8 mouse cellular contexts compared by ENCODE assay signal in genomic region chr11:20915182-20915602, GRCm38 (mm10).
A peak's percentile ranks its signal among the peaks of the same experiment; 100 is the strongest.
DNase-seq lines count a peak whose midpoint lies in the region; ATAC-seq and TF ChIP-seq lines count a peak whose summit lies in the region.

No protein-coding gene starts in this region.

- no peak overlapping the region for H3K9ac ChIP-seq in forebrain, embryonic 13.5 days
- H3K9ac ChIP-seq in heart, postnatal 0 days (replicated peaks; ENCODE audit: low read depth, low read length), result no peak overlapping the region
- H3K9ac ChIP-seq in kidney, postnatal 0 days (ENCODE audit: low read depth, low read length), result 0 out of 2 replicates have a peak overlapping the region, but pooled peaks have one; percentile 14
- H3K9ac ChIP-seq in limb, embryonic 14.5 days (ENCODE audit: low read depth, low read length, severe bottlenecking), result no peak overlapping the region
- H3K9ac ChIP-seq in midbrain, embryonic 15.5 days, result no peak overlapping the region; the same call in 1 of the 2 replicates
- no peak overlapping the region for H3K9ac ChIP-seq in stomach, postnatal 0 days (ENCODE audit: low read length)

- no peaks in the 10 kb centered on the region for H3K9me3 ChIP-seq in forebrain, embryonic 13.5 days (replicated peaks)
- no peaks in the 10 kb centered on the region for H3K9me3 ChIP-seq in heart, postnatal 0 days (replicated peaks; ENCODE audit: control insufficient read depth, low read length)
- H3K9me3 ChIP-seq in kidney, postnatal 0 days (replicated peaks; ENCODE audit: low read length), result no peaks in the 10 kb centered on the region
- H3K9me3 ChIP-seq in limb, embryonic 14.5 days (ENCODE audit: control insufficient read depth, low read length), result no peaks in the 10 kb centered on the region
- H3K9me3 ChIP-seq in midbrain, embryonic 15.5 days, result no peaks in the 10 kb centered on the region
- no peaks in the 10 kb centered on the region for H3K9me3 ChIP-seq in stomach, postnatal 0 days (ENCODE audit: control insufficient read depth, low read length)

- H3K4me3 ChIP-seq in thymus, adult 2 months (ENCODE audit: control insufficient read depth, insufficient read depth, low read length), result no peak overlapping the region
- H3K4me3 ChIP-seq in forebrain, embryonic 13.5 days, result no peak overlapping the region
- no peak overlapping the region for H3K4me3 ChIP-seq in heart, postnatal 0 days (ENCODE audit: low read depth, low read length)
- no peak overlapping the region for H3K4me3 ChIP-seq in kidney, postnatal 0 days (replicated peaks; ENCODE audit: low read depth, low read length)
- H3K4me3 ChIP-seq in limb, embryonic 14.5 days (replicated peaks; ENCODE audit: low read length), result no peak overlapping the region
- H3K4me3 ChIP-seq in midbrain, embryonic 15.5 days, result no peak overlapping the region
- H3K4me3 ChIP-seq in stomach, postnatal 0 days (ENCODE audit: low read depth, low read length), result no peak overlapping the region

- no peaks in the 10 kb centered on the region for H3K36me3 ChIP-seq in thymus, adult 2 months (ENCODE audit: control insufficient read depth, insufficient read depth, low read length)
- no peaks in the 10 kb centered on the region for H3K36me3 ChIP-seq in forebrain, embryonic 13.5 days (ENCODE audit: poor library complexity, severe bottlenecking)
- no peaks in the 10 kb centered on the region for H3K36me3 ChIP-seq in heart, postnatal 0 days (replicated peaks; ENCODE audit: control insufficient read depth, insufficient read depth, low read length)
- H3K36me3 ChIP-seq in kidney, postnatal 0 days (ENCODE audit: insufficient read depth, low read length), result no peaks in the 10 kb centered on the region
- no peaks in the 10 kb centered on the region for H3K36me3 ChIP-seq in limb, embryonic 14.5 days (ENCODE audit: control insufficient read depth, insufficient read depth, low read length)
- H3K36me3 ChIP-seq in midbrain, embryonic 15.5 days (replicated peaks), result no peaks in the 10 kb centered on the region
- no peaks in the 10 kb centered on the region for H3K36me3 ChIP-seq in stomach, postnatal 0 days (ENCODE audit: control insufficient read depth, insufficient read depth, low read length)

- peaks cover 11% of the 10 kb centered on the region for H3K4me1 ChIP-seq in thymus, adult 2 months (replicated peaks; ENCODE audit: control insufficient read depth, insufficient read depth, low read length)
- H3K4me1 ChIP-seq in forebrain, embryonic 13.5 days, result peaks cover 11% of the 10 kb centered on the region; the same call in 1 of the 2 replicates
- H3K4me1 ChIP-seq in heart, postnatal 0 days (ENCODE audit: control insufficient read depth, insufficient read depth), result 0 out of 2 replicates have a peak, but pooled peaks cover 8% of the 10 kb centered on the region
- H3K4me1 ChIP-seq in kidney, postnatal 0 days (replicated peaks; ENCODE audit: insufficient read depth, low read length), result peaks cover 6% of the 10 kb centered on the region; the same call in 1 of the 2 replicates
- peaks cover 25% of the 10 kb centered on the region for H3K4me1 ChIP-seq in limb, embryonic 14.5 days (ENCODE audit: control insufficient read depth, insufficient read depth, low read length)
- H3K4me1 ChIP-seq in midbrain, embryonic 15.5 days, result peaks cover 5% of the 10 kb centered on the region; the same call in 1 of the 2 replicates
- H3K4me1 ChIP-seq in stomach, postnatal 0 days (replicated peaks; ENCODE audit: control insufficient read depth, insufficient read depth), result peaks cover 3% of the 10 kb centered on the region

- H3K27ac ChIP-seq in thymus, adult 2 months (ENCODE audit: control insufficient read depth, insufficient read depth, low read length), result no peak overlapping the region
- H3K27ac ChIP-seq in forebrain, embryonic 13.5 days, result 0 out of 2 replicates have a peak overlapping the region, but pooled peaks have one; percentile 25
- peak overlapping the region; percentile 73 for H3K27ac ChIP-seq in heart, postnatal 0 days (ENCODE audit: low read depth)
- H3K27ac ChIP-seq in kidney, postnatal 0 days, result peak overlapping the region; percentile 82
- H3K27ac ChIP-seq in limb, embryonic 14.5 days (replicated peaks; ENCODE audit: low read depth, low read length), result 0 out of 2 replicates have a peak overlapping the region, but pooled peaks have one; percentile 33
- H3K27ac ChIP-seq in midbrain, embryonic 15.5 days, result peak overlapping the region; percentile 41; the same call in 1 of the 2 replicates
- peak overlapping the region; percentile 56 for H3K27ac ChIP-seq in stomach, postnatal 0 days (replicated peaks)

- no peak overlapping the region; the same call in 1 of the 2 replicates for H3K4me2 ChIP-seq in forebrain, embryonic 13.5 days
- peak overlapping the region; percentile 36; the same call in 1 of the 2 replicates for H3K4me2 ChIP-seq in heart, postnatal 0 days (ENCODE audit: low read depth, low read length)
- H3K4me2 ChIP-seq in kidney, postnatal 0 days (ENCODE audit: low read length), result no peak overlapping the region
- H3K4me2 ChIP-seq in limb, embryonic 14.5 days (replicated peaks; ENCODE audit: low read depth, low read length, severe bottlenecking), result no peak overlapping the region
- H3K4me2 ChIP-seq in midbrain, embryonic 15.5 days, result no peak overlapping the region
- H3K4me2 ChIP-seq in stomach, postnatal 0 days (replicated peaks; ENCODE audit: low read depth), result no peak overlapping the region

- peak; percentile 74 for ATAC-seq in forebrain, embryonic 13.5 days
- peak; percentile 67 for ATAC-seq in heart, postnatal 0 days (ENCODE audit: insufficient read depth, low read depth)
- peak; percentile 64; the same call in 1 of the 2 replicates for ATAC-seq in kidney, postnatal 0 days (replicated peaks; ENCODE audit: low FRiP score, low read depth)
- peak; percentile 31; the same call in 1 of the 2 replicates for ATAC-seq in limb, embryonic 14.5 days (ENCODE audit: low FRiP score, low read depth)
- peak; percentile 38 for ATAC-seq in midbrain, embryonic 15.5 days (replicated peaks)
- no peak; the same call in 1 of the 2 replicates for ATAC-seq in stomach, postnatal 0 days (ENCODE audit: low FRiP score, low TSS enrichment)

- WGBS in thymus, adult 2 months, result 10% methylated on average over 8 of the region's 8 CpGs
- WGBS in forebrain, embryonic 13.5 days, result 34% methylated on average over 8 of the region's 8 CpGs
- WGBS in heart, postnatal 0 days, result 28% methylated on average over 8 of the region's 8 CpGs
- WGBS in kidney, postnatal 0 days, result 14% methylated on average over 8 of the region's 8 CpGs
- 11% methylated on average over 8 of the region's 8 CpGs for WGBS in limb, embryonic 14.5 days
- WGBS in midbrain, embryonic 15.5 days, result 43% methylated on average over 8 of the region's 8 CpGs
- WGBS in stomach, postnatal 0 days, result 32% methylated on average over 8 of the region's 8 CpGs

- no peaks in the 10 kb centered on the region for H3K27me3 ChIP-seq in thymus, adult 2 months (ENCODE audit: control insufficient read depth, insufficient read depth, low read length)
- H3K27me3 ChIP-seq in forebrain, embryonic 13.5 days, result 0 out of 2 replicates have a peak, but pooled peaks cover 7% of the 10 kb centered on the region
- H3K27me3 ChIP-seq in heart, postnatal 0 days (ENCODE audit: control insufficient read depth, insufficient read depth, low read length), result no peaks in the 10 kb centered on the region
- H3K27me3 ChIP-seq in kidney, postnatal 0 days (ENCODE audit: insufficient read depth, low read length), result no peaks in the 10 kb centered on the region
- no peaks in the 10 kb centered on the region for H3K27me3 ChIP-seq in limb, embryonic 14.5 days (ENCODE audit: control insufficient read depth, insufficient read depth, low read length)
- no peaks in the 10 kb centered on the region for H3K27me3 ChIP-seq in midbrain, embryonic 15.5 days (replicated peaks)
- no peaks in the 10 kb centered on the region for H3K27me3 ChIP-seq in stomach, postnatal 0 days (ENCODE audit: control insufficient read depth, insufficient read depth, low read length)

- no peak for TF ChIP-seq EP300 in heart, postnatal 0 days (IDR thresholded peaks at IDR 0.05; ENCODE audit: low read depth)
- TF ChIP-seq EP300 in stomach, postnatal 0 days (optimal IDR thresholded peaks at IDR 0.05), result no peak

- no peak for TF ChIP-seq POLR2A in thymus, adult 2 months (IDR thresholded peaks at IDR 0.05; ENCODE audit: control insufficient read depth, extremely low read depth, insufficient read depth, low read length, poor library complexity)
- TF ChIP-seq POLR2A in limb, embryonic 14.5 days (IDR thresholded peaks at IDR 0.05; ENCODE audit: borderline replicate concordance, extremely low read depth, insufficient read depth, insufficient read length), result no peak

- no peak for TF ChIP-seq CTCF in thymus, adult 2 months (IDR thresholded peaks at IDR 0.05; ENCODE audit: borderline replicate concordance, control insufficient read depth, extremely low read depth, insufficient read depth, low read length, poor library complexity)
- TF ChIP-seq CTCF in heart, postnatal 0 days (IDR thresholded peaks at IDR 0.05; ENCODE audit: low read depth), result no peak
- TF ChIP-seq CTCF in kidney, postnatal 0 days (IDR thresholded peaks at IDR 0.05; ENCODE audit: low read depth), result no peak
- no peak for TF ChIP-seq CTCF in stomach, postnatal 0 days (IDR thresholded peaks at IDR 0.05; ENCODE audit: low read depth)

- peak; percentile 9 for DNase-seq in thymus, postnatal 25 days
- DNase-seq in thymus, adult 2 months, result no peak
- DNase-seq in heart, postnatal 0 days (ENCODE audit: low spot score), result peak; percentile 68
- DNase-seq in kidney, postnatal 0 days (ENCODE audit: low spot score), result peak; percentile 87
- DNase-seq in limb, embryonic 14.5 days (ENCODE audit: low spot score), result peak; percentile 58
- DNase-seq in stomach, postnatal 0 days (ENCODE audit: low spot score), result no peak

Comparison
In these comparisons a context has a peak if more than half of its experiments do, and no peak if none do; other contexts are left out.
1. DNase-seq: peak in thymus, postnatal 25 days (single experiment), heart, postnatal 0 days (single experiment), kidney, postnatal 0 days (single experiment) and limb, embryonic 14.5 days (single experiment); none in thymus, adult 2 months (single experiment) and stomach, postnatal 0 days (single experiment).